Mouse (Mus musculus) spleen, adult 2 months (tissue): ENCODE measurements around the gene Ewsr1.

Experiments used
- CTCF ChIP-seq: fragments of 200-500 bp; IDR thresholded peaks from 2 replicates; pipeline ENCODE4 v1.5.1; 2011; ENCODE audit warnings: mild to moderate bottlenecking, inconsistent platforms; ENCODE audit not compliant: insufficient read depth, insufficient read length, insufficient replicate concordance; ENCODE audit errors: extremely low read depth
- POLR2A ChIP-seq: fragments of 200-500 bp; IDR thresholded peaks from 2 replicates; pipeline ENCODE4 v1.6.1; 2011; ENCODE audit warnings: low read depth, low read length, inconsistent platforms

- TF ChIP-seq CTCF: no peak
- no peak for TF ChIP-seq POLR2A
Measured at GRCm38 (mm10) chr11:5109441-5109840, 10.4 kb upstream of the Ewsr1 start.
